Mouse (Mus musculus): ENCODE measurements around the gene Wars2.

DNA sequence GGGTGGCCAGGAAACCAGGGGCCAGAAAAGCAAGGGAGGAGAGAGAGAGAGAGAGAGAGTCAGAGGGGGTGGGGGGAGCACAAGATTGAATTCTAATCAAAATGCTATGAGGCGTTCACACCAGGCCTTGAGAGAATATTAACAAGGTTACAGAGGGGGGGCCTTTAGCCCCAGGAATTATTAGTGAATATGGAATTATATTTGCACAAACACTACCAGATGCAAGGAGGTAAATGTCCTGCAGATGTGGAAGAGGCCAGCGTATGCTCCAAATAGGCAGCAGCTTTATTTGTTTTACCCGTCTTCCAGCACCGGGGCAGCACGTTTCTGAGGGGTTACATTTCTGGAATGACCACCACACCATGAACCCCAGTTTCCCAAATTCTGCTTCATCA lies 29.7 kb upstream of the Wars2 start:
- TF ChIP-seq GATA1 (IDR thresholded peaks at IDR 0.05; ENCODE audit: borderline replicate concordance, low read length) (no peak), FLI1 (IDR thresholded peaks at IDR 0.05; ENCODE audit: low read length) (no peak)
